Mouse (Mus musculus) hindbrain, embryonic 14.5 days (tissue): ENCODE measurements around the gene Ctnna2. TPM values are rescaled to one million over a fixed set of nuclear protein-coding genes. Genes with fewer than 3 reads are reported as not detected.

Source experiments
- ATAC-seq: fragments of 200-750 bp; cut with Nextera tagmentation; 2 replicates; pipeline ENCODE4 v1.8.0; 2017; ENCODE audit warnings: moderate number of reproducible peaks, mild to moderate bottlenecking, moderate TSS enrichment, moderate library complexity; ENCODE audit not compliant: low FRiP score
- DNase-seq: peaks from one replicate; pipeline ENCODE4 v3.0.0-alpha.2; 2015; ENCODE audit warnings: low spot score
- H3K27ac ChIP-seq: fragments of 300-500 bp; sonication (generic); 2 replicates; pipeline ENCODE4 v1.5.1; 2014; ENCODE audit warnings: mild to moderate bottlenecking, moderate library complexity
- H3K27me3 ChIP-seq: fragments of 300-500 bp; sonication (generic); 2 replicates; pipeline ENCODE4 v1.6.1; 2014; ENCODE audit warnings: mild to moderate bottlenecking, low read length, mixed read lengths; ENCODE audit not compliant: control insufficient read depth, insufficient read depth
- H3K36me3 ChIP-seq: fragments of 300-500 bp; sonication (generic); replicated peaks from 2 replicates; pipeline ENCODE4 v1.6.1; 2014; ENCODE audit not compliant: control insufficient read depth, insufficient read depth
- H3K4me1 ChIP-seq: fragments of 300-500 bp; sonication (generic); replicated peaks from 2 replicates; pipeline ENCODE4 v1.6.1; 2014; ENCODE audit warnings: antibody characterized with exemption, low read length, mixed read lengths; ENCODE audit not compliant: control insufficient read depth, insufficient read depth
- H3K4me2 ChIP-seq: fragments of 300-500 bp; sonication (generic); replicated peaks from 2 replicates; pipeline ENCODE4 v1.6.1; 2014; ENCODE audit warnings: mild to moderate bottlenecking, moderate library complexity
- H3K4me3 ChIP-seq: fragments of 300-500 bp; sonication (generic); replicated peaks from 2 replicates; pipeline ENCODE4 v1.5.1; 2014; ENCODE audit warnings: mild to moderate bottlenecking, low read length
- H3K9ac ChIP-seq: fragments of 300-500 bp; sonication (generic); 2 replicates; pipeline ENCODE4 v1.6.1; 2014
- H3K9me3 ChIP-seq: fragments of 300-500 bp; sonication (generic); 2 replicates; pipeline ENCODE4 v1.6.1; 2016; ENCODE audit warnings: low read length; ENCODE audit not compliant: control insufficient read depth
- WGBS: fragments of 180-500 bp; shearing (Covaris S2); extraction: QIAGEN DNeasy Blood & Tissue Kit; methylation state at CpG from one replicate; pipeline ENCODE4 v1.1.7; 2014; 5-methylcytosine and 5-hydroxymethylcytosine counted together
- polyA plus RNA-seq: library from polyadenylated mRNA; unstranded; fragments of >200 nt; fragmentation: Nextera tagmentation; extraction: Ambion mirVana; gene quantifications from 2 replicates; pipeline ENCODE4 v1.2.1, GENCODE M21; 2014

Ctnna2 gene
- polyA plus RNA-seq, 1 experiment from 2014 or later, result 122 TPM

DNA sequence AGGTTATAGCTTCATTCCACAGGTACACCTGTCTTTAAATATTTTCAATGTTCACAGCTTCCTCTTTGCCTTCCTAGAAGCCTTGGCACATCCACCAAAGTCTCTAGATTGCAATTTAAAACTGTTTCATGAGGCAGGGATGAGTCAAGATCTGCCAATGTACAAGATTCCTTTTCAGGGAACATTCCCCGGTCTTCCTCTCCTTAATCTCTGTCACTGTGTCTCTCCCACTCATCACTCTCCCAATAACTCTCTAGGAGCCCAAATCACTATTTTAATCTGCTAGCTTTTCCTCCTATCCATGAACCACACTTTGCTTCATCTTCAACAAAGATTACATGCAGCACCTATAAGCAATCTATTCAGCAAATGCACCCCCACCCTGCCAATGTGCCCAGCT is 532.6 kb downstream of the Ctnna2 start:
- Histone ChIP-seq H3K9ac (no peak overlapping the region), H3K9me3 (no peaks in the 10 kb centered on the region), H3K4me3 (no peak overlapping the region), H3K27ac (no peak overlapping the region), H3K4me1 (no peaks in the 10 kb centered on the region), H3K36me3 (no peaks in the 10 kb centered on the region), H3K4me2 (no peak overlapping the region), H3K27me3 (no peaks in the 10 kb centered on the region)
- DNase-seq (no peak), ATAC-seq (no peak)
- WGBS, result 93% methylated on average over 1 of the region's 1 CpGs

DNA sequence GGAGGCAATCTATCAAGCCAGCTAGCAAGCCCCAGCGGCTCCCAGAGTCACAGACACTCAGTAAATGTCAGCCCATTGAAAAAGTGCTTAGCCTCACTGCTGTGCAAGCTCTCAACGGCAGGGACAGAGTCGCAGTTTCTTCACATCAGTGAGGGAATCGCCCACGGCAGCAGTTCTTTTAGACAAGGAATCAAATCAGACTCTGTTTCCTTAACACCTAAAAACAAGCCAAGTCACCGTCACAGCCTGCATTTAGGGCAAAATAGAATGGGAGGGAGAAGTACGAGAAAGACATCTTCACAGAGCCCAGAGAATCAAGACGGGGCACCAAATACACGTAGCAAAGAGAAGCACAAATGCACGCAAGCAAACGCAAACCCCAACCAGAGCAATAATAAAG is 535.6 kb downstream of the Ctnna2 start:
- Histone ChIP-seq H3K27ac (no peak overlapping the region), H3K9me3 (no peaks in the 10 kb centered on the region), H3K9ac (no peak overlapping the region), H3K4me2 (no peak overlapping the region), H3K27me3 (no peaks in the 10 kb centered on the region), H3K36me3 (no peaks in the 10 kb centered on the region), H3K4me3 (no peak overlapping the region), H3K4me1 (peaks cover 4% of the 10 kb centered on the region; the same call in 1 of the 2 replicates)
- 67% methylated on average over 11 of the region's 11 CpGs for WGBS
- DNase-seq, result no peak
- no peak for ATAC-seq

DNA sequence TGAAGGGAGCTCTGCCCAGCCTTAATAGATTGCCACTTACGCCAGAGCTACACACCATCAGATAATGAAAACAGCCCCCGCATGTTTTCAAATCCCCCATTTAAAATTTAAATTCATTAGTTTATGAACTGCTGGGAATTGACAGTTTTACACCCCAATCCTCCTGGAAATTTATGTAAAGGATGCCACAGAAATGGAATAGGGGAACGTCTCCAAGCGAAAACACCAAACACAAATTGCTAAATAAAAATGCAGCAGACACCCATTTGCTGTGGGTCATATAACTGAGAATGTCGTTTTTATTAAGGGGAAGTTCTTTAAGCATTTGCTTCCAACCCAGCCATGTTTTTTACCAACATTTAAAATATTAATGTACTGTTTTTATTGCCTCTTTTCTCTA is 538.4 kb downstream of the Ctnna2 start:
- WGBS, result 60% methylated on average over 5 of the region's 5 CpGs
- Histone ChIP-seq H3K9ac (no peak overlapping the region), H3K36me3 (no peaks in the 10 kb centered on the region), H3K27me3 (no peaks in the 10 kb centered on the region), H3K9me3 (no peaks in the 10 kb centered on the region), H3K4me2 (0 out of 2 replicates have a peak overlapping the region, but pooled peaks have one; percentile 6), H3K4me3 (no peak overlapping the region), H3K27ac (0 out of 2 replicates have a peak overlapping the region, but pooled peaks have one; percentile 38), H3K4me1 (peaks cover 4% of the 10 kb centered on the region; the same call in 1 of the 2 replicates)
- ATAC-seq, result no peak
- DNase-seq, result no peak

DNA sequence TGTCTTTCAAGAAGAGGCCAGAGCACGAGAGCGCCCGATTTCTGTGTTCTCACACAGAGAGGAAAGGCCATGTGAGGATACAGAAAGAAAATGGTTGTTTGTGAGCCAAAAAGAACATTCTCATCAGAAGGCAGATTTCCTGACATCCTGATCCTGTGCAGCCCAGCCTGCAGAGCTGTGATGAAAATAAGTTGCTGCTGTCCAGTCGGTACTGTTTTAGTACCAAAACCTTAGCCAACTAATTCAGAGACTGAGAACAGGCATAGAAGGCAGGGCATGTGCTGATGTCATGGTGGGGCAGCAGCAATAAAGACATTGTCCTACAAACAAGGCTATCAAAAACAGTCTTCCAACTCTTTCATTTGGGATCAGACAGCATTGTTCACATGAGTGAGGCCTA is 549.1 kb downstream of the Ctnna2 start:
- no peaks in the 10 kb centered on the region for H3K9me3 ChIP-seq
- ATAC-seq, result no peak
- H3K4me2 ChIP-seq, result no peak overlapping the region
- H3K4me3 ChIP-seq, result no peak overlapping the region
- H3K27ac ChIP-seq, result no peak overlapping the region
- no peak overlapping the region for H3K9ac ChIP-seq
- no peaks in the 10 kb centered on the region for H3K36me3 ChIP-seq
- 85% methylated on average over 4 of the region's 4 CpGs for WGBS
- DNase-seq, result no peak
- no peaks in the 10 kb centered on the region for H3K4me1 ChIP-seq
- no peaks in the 10 kb centered on the region for H3K27me3 ChIP-seq

DNA sequence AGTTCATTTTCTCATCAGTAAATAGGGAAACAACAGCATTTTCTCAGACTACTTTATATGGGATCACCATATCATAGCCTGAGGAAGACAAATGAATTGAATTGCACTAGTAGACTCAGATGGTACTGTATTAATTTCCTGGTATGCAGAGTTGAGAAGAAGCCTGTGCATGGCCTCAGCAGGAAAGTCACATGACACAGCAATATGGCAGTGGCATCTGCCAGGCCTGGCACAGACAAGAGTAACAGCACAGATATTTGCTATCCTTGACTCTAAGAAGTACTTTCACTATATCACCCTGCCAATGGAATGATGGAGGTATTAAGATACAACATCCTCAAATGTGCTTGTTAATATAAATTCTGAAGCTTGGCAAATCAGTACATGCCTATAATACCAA is 553.8 kb downstream of the Ctnna2 start:
- no peaks in the 10 kb centered on the region for H3K4me1 ChIP-seq
- DNase-seq (no peak), ATAC-seq (no peak)
- no peaks in the 10 kb centered on the region for H3K36me3 ChIP-seq
- no peak overlapping the region for H3K27ac ChIP-seq
- no peaks in the 10 kb centered on the region for H3K9me3 ChIP-seq
- no peak overlapping the region for H3K4me3 ChIP-seq
- H3K27me3 ChIP-seq, result no peaks in the 10 kb centered on the region
- no peak overlapping the region for H3K4me2 ChIP-seq
- no peak overlapping the region for H3K9ac ChIP-seq

DNA sequence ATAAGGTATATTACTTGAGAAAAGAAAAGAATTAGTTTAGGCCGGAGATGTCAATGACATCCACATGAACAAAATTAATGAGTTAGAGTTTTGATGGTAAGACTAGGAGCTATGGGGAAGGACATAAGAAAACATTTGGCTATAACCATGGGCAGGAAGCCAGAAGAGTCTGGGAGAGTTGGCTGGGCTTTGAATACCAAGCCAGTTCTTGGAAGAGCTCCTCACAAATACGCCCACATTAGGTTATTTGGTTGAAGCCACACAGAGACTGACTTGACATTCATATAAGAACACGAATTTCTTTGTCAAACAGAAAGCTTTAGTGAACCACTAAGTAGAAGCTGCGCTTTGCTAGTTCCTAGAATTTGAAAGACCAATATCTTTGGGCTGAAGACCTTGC is 554.7 kb downstream of the Ctnna2 start:
- no peak for ATAC-seq
- H3K36me3 ChIP-seq, result no peaks in the 10 kb centered on the region
- H3K9ac ChIP-seq, result no peak overlapping the region
- H3K27me3 ChIP-seq, result no peaks in the 10 kb centered on the region
- WGBS, result 87% methylated on average over 4 of the region's 4 CpGs
- no peak overlapping the region for H3K4me2 ChIP-seq
- no peaks in the 10 kb centered on the region for H3K9me3 ChIP-seq
- no peak for DNase-seq
- no peaks in the 10 kb centered on the region for H3K4me1 ChIP-seq
- no peak overlapping the region for H3K4me3 ChIP-seq
- H3K27ac ChIP-seq, result no peak overlapping the region

DNA sequence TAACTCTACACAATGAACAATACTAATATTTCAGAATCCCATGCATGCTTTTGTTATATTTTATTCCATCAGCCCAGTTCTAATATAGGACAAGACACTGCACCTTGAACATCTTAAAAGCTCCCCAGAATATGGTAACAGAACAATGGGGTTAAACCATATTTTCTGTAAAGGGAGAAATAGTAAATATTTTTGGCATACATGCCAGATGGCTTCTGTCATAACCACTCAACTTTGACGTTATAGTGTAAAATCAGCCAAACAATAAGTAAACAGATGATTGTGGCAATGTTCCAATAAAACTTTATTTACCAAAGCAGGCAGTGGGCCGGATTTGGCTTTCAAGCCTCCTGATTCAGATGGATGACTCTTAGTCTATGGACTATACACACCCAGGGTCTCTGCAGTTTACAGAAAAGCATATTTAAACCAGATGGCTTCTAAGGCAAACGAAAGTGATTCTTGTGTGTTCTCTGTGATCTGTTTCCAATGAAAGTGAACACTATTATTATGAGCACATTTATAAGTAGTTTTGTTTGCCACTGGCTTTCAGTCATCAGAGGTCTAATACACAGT is 557.8 kb downstream of the Ctnna2 start:
- H3K9me3 ChIP-seq, result no peaks in the 10 kb centered on the region
- no peak overlapping the region for H3K4me2 ChIP-seq
- ATAC-seq, result no peak
- no peaks in the 10 kb centered on the region for H3K27me3 ChIP-seq
- H3K36me3 ChIP-seq, result no peaks in the 10 kb centered on the region
- H3K27ac ChIP-seq, result no peak overlapping the region
- no peak overlapping the region for H3K9ac ChIP-seq
- 74% methylated on average over 3 of the region's 3 CpGs for WGBS
- H3K4me1 ChIP-seq, result no peaks in the 10 kb centered on the region
- H3K4me3 ChIP-seq, result no peak overlapping the region
- DNase-seq, result no peak

DNA sequence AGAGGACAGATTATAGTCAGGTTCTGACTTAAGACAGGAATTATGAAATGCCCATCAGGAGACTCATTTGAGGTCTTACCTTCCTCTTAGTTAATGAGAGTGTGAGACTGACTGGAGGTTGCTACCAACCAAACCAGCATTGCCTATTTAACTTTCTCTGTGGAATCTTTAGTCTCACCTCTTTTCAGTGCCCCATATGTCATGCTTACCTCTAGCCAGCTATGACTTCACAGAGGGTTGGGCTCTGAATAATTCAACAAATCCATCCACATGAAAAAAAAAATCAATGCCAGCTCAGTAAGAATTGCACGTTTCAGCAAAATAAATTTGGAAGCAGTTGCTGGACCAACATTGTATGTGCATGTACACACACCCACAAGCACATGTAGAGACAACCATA is 562.5 kb downstream of the Ctnna2 start:
- Histone ChIP-seq H3K4me1 (no peaks in the 10 kb centered on the region), H3K27me3 (no peaks in the 10 kb centered on the region), H3K9me3 (no peaks in the 10 kb centered on the region), H3K27ac (no peak overlapping the region), H3K9ac (no peak overlapping the region), H3K4me2 (no peak overlapping the region), H3K36me3 (no peaks in the 10 kb centered on the region), H3K4me3 (no peak overlapping the region)
- ATAC-seq, result no peak
- no peak for DNase-seq
- WGBS, result 67% methylated on average over 1 of the region's 1 CpGs

DNA sequence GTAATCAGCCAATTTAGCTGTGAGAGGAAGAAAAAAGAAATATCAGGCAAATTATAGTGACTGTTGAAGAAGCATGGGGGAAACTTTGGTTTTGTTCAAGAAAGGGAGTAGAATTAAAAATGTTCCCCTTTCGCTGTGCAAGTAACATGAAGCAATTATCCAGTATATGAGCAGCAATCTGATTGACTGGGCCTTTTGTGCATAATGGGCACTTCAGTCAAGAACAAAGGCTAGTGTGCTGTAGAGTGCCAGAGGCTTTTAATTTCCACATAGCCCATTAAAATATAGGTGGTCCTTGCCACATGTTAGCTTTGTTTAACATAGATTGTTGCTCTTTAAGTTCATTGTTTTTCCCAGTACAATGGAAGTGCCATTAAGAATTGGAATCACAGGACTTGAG is 566.0 kb downstream of the Ctnna2 start:
- H3K4me2 ChIP-seq, result no peak overlapping the region
- no peaks in the 10 kb centered on the region for H3K4me1 ChIP-seq
- H3K9me3 ChIP-seq, result no peaks in the 10 kb centered on the region
- ATAC-seq, result no peak
- H3K4me3 ChIP-seq, result no peak overlapping the region
- no peaks in the 10 kb centered on the region for H3K36me3 ChIP-seq
- no peak overlapping the region for H3K27ac ChIP-seq
- DNase-seq, result no peak
- WGBS, result 57% methylated on average over 1 of the region's 1 CpGs
- H3K27me3 ChIP-seq, result no peaks in the 10 kb centered on the region
- H3K9ac ChIP-seq, result no peak overlapping the region

DNA sequence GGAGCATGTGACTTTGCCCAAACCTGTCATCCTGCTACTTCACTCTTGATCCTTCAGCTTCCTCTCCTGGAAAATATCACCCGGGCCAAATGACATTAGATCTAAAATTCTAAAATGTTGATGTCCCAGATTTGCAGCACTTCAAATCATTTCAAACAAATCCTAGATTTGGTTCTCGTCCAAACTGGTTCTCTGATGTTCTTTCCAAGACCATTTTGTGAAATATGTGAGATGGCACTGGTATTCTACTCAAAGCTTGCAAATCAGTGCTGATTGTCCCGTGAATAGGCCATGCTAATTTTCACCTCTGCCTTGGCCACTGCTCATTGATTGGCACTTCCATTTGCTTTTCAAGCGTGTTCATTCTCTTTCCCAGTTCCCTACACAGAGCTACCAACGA is 571.0 kb downstream of the Ctnna2 start:
- DNase-seq, result no peak
- H3K4me1 ChIP-seq, result no peaks in the 10 kb centered on the region
- H3K9ac ChIP-seq, result no peak overlapping the region
- H3K4me3 ChIP-seq, result no peak overlapping the region
- no peaks in the 10 kb centered on the region for H3K36me3 ChIP-seq
- no peaks in the 10 kb centered on the region for H3K27me3 ChIP-seq
- H3K9me3 ChIP-seq, result no peaks in the 10 kb centered on the region
- H3K27ac ChIP-seq, result no peak overlapping the region
- WGBS, result 73% methylated on average over 5 of the region's 5 CpGs
- ATAC-seq, result no peak
- H3K4me2 ChIP-seq, result no peak overlapping the region
